Mouse (Mus musculus): ENCODE data around the gene Gys1.
"Not testable (repeated sequence)": the region's sequence is repeated elsewhere in the genome, so short reads cannot be mapped to it uniquely, and the experiment has no call there.

The Gys1 gene

GRCm38 (mm10) chr7:45457204-45458060, 22.8 kb downstream of the Gys1 start:
- DNase-seq: peak; percentile 77

GRCm38 (mm10) chr7:45458748-45459563, 24.3 kb downstream of the Gys1 start:
- DNase-seq: peak; percentile 90

GRCm38 (mm10) chr7:45459564-45460140, 25.0 kb downstream of the Gys1 start, which contains the start of gene Ftl1:
TSS of gene Ftl1 (minus strand) at chr7:45459884.
- peak; percentile 98 for DNase-seq

GRCm38 (mm10) chr7:45460377-45460776, 25.7 kb downstream of the Gys1 start:
- peak; percentile 70 for DNase-seq

GRCm38 (mm10) chr7:45460860-45461314, 26.2 kb downstream of the Gys1 start:
- peak; percentile 83 for DNase-seq

GRCm38 (mm10) chr7:45461326-45461725, 26.7 kb downstream of the Gys1 start:
- DNase-seq: peak; percentile 39

GRCm38 (mm10) chr7:45461781-45462180, 27.1 kb downstream of the Gys1 start:
- DNase-seq: no peak

GRCm38 (mm10) chr7:45462325-45462724, 27.7 kb downstream of the Gys1 start:
- DNase-seq: no peak

- DNase-seq: not testable (repeated sequence)
Observed at GRCm38 (mm10) chr7:45462868-45463267, 28.2 kb downstream of the Gys1 start.

- DNase-seq: no peak
Observed at GRCm38 (mm10) chr7:45463987-45464778, 29.5 kb downstream of the Gys1 start.

- DNase-seq: no peak
Observed at GRCm38 (mm10) chr7:45465112-45465511, 30.5 kb downstream of the Gys1 start.

- peak; percentile 49 for DNase-seq
Observed at GRCm38 (mm10) chr7:45465549-45465948, 30.9 kb downstream of the Gys1 start.

GRCm38 (mm10) chr7:45466283-45467089, 31.8 kb downstream of the Gys1 start, which contains the start of gene Bax:
TSS of gene Bax (minus strand) at chr7:45466898.
- DNase-seq: peak; percentile 97

GRCm38 (mm10) chr7:45467090-45467670, 32.5 kb downstream of the Gys1 start:
- DNase-seq: no peak

GRCm38 (mm10) chr7:45470869-45471268, 36.2 kb downstream of the Gys1 start:
- peak; percentile 84 for DNase-seq

GRCm38 (mm10) chr7:45475291-45475969, 40.8 kb downstream of the Gys1 start:
- DNase-seq: peak; percentile 66

GRCm38 (mm10) chr7:45476453-45476852, 41.8 kb downstream of the Gys1 start:
- DNase-seq: no peak

- DNase-seq: peak; percentile 75
Observed at GRCm38 (mm10) chr7:45477003-45477402, 42.4 kb downstream of the Gys1 start.

- DNase-seq: no peak
Observed at GRCm38 (mm10) chr7:45478774-45479173, 44.1 kb downstream of the Gys1 start.

GRCm38 (mm10) chr7:45480310-45480709, 45.7 kb downstream of the Gys1 start:
- not testable (repeated sequence) for DNase-seq

Measured in kidney, postnatal 14 days (tissue).